In the genomic region with DNA sequence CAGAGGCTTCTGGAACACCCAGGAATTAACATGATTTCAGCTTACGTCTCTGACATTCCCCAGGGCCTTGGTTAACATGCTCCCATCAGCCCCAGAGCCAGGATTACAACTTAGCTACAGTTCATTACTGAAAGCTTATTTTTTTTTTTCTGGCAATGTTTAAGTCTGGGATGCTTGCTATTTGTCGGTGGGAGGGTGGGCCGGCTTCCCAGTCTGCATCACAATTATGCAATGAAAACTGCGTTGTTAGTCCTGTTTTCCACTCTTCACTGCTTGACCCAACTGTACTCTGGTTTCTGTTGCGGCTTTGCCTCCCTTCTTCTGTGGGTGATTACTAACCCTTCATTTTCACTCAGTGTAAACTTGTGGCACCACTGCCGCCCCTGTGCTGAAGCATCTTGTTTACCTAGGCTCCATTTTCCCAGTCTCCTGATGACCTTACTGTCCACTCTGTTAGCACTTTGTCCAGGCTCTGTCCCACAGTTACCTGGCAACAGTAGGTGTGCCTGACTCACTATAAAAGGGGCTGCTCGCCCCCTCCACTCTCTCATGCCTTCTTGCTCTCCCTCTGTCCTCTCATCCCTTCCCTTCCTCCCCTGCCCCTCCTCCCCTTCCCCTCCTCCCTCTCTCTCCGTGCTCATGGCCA, we compare ENCODE assay signal across 10 mouse cellular contexts. TPM values are rescaled to one million over a fixed set of nuclear protein-coding genes. Genes with fewer than 3 reads are reported as not detected.
A peak's percentile ranks its signal among the peaks of the same experiment; 100 is the strongest.
DNase-seq lines count a peak whose midpoint lies in the region; ATAC-seq and TF ChIP-seq lines count a peak whose summit lies in the region.
"Had no signal": no experiment of that assay in that cellular context is flagged by ENCODE, and none has a peak within 500 bp of the region (broad histone marks: within the 10 kb centered on the region; RNA-seq: fewer than 3 reads in every experiment).

No protein-coding gene starts in this region.

- H3K9ac ChIP-seq in forebrain, embryonic 14.5 days (ENCODE audit: low read length), result no peak overlapping the region
- no peak overlapping the region for H3K9ac ChIP-seq in forebrain, embryonic 12.5 days
- peak overlapping the region; percentile 8; the same call in 1 of the 2 replicates for H3K9ac ChIP-seq in lung, embryonic 16.5 days (ENCODE audit: low read length)
- peak overlapping the region; percentile 9; the same call in 1 of the 2 replicates for H3K9ac ChIP-seq in liver, embryonic 12.5 days
- H3K9ac ChIP-seq: limb, embryonic 15.5 days had no signal

- peak; percentile 52; the same call in 1 of the 2 replicates for ATAC-seq in forebrain, embryonic 14.5 days
- no peak for ATAC-seq in forebrain, embryonic 12.5 days (ENCODE audit: low FRiP score)
- ATAC-seq in lung, embryonic 16.5 days (ENCODE audit: low read depth), result peak; percentile 76
- peak; percentile 47 for ATAC-seq in liver, embryonic 12.5 days

- DNase-seq in forebrain, embryonic 14.5 days (ENCODE audit: low spot score), result peak; percentile 68
- no peak for DNase-seq in lung, adult 2 months
- no peak for DNase-seq in neural tube, embryonic 10.5 days (ENCODE audit: extremely low spot score, low spot score)
- no peak for DNase-seq in thymus, postnatal 10 days (ENCODE audit: low spot score in 2 of 2)
- DNase-seq in frontal cortex, postnatal 36 days (ENCODE audit: low spot score in 2 of 2), result no peak
- DNase-seq: cerebellum, adult 9-10 months had no signal

- no peak overlapping the region for H3K4me2 ChIP-seq in forebrain, embryonic 14.5 days (ENCODE audit: low read length)
- no peak overlapping the region for H3K4me2 ChIP-seq in forebrain, embryonic 12.5 days
- no peak overlapping the region for H3K4me2 ChIP-seq in lung, embryonic 16.5 days (ENCODE audit: low read depth, low read length)
- H3K4me2 ChIP-seq in liver, embryonic 12.5 days, result peak overlapping the region; percentile 20
- H3K4me2 ChIP-seq: limb, embryonic 15.5 days had no signal

- no peaks in the 10 kb centered on the region for H3K9me3 ChIP-seq in forebrain, embryonic 14.5 days (replicated peaks; ENCODE audit: control insufficient read depth, low read length)
- no peaks in the 10 kb centered on the region for H3K9me3 ChIP-seq in forebrain, embryonic 12.5 days
- no peaks in the 10 kb centered on the region for H3K9me3 ChIP-seq in lung, embryonic 16.5 days (ENCODE audit: control insufficient read depth, low read length)
- no peaks in the 10 kb centered on the region for H3K9me3 ChIP-seq in liver, embryonic 12.5 days (replicated peaks)
- H3K9me3 ChIP-seq: limb, embryonic 15.5 days had no signal

- H3K36me3 ChIP-seq in forebrain, embryonic 14.5 days (ENCODE audit: control insufficient read depth, insufficient read depth, low read length), result no peaks in the 10 kb centered on the region
- no peaks in the 10 kb centered on the region for H3K36me3 ChIP-seq in forebrain, embryonic 12.5 days (replicated peaks)
- no peaks in the 10 kb centered on the region for H3K36me3 ChIP-seq in lung, embryonic 16.5 days (ENCODE audit: control insufficient read depth, insufficient read depth, low read length)
- no peaks in the 10 kb centered on the region for H3K36me3 ChIP-seq in liver, embryonic 12.5 days
- H3K36me3 ChIP-seq: limb, embryonic 15.5 days had no signal

- H3K27ac ChIP-seq in forebrain, embryonic 14.5 days (ENCODE audit: low read depth, low read length), result no peak overlapping the region; the same call in 1 of the 2 replicates
- H3K27ac ChIP-seq in forebrain, embryonic 12.5 days, result no peak overlapping the region
- peak overlapping the region; percentile 37 for H3K27ac ChIP-seq in lung, embryonic 16.5 days (ENCODE audit: low read length)
- peak overlapping the region; percentile 49 for H3K27ac ChIP-seq in liver, embryonic 12.5 days
- H3K27ac ChIP-seq: limb, embryonic 15.5 days had no signal

- WGBS in forebrain, embryonic 14.5 days, result 38% methylated on average over 8 of the region's 8 CpGs
- WGBS in forebrain, embryonic 12.5 days, result 57% methylated on average over 8 of the region's 8 CpGs
- WGBS in lung, embryonic 16.5 days, result 32% methylated on average over 8 of the region's 8 CpGs
- WGBS in lung, adult 2 months, result 55% methylated on average over 8 of the region's 8 CpGs
- 65% methylated on average over 8 of the region's 8 CpGs for WGBS in liver, embryonic 12.5 days (ENCODE audit: insufficient replicate concordance)

- H3K27me3 ChIP-seq in forebrain, embryonic 14.5 days (replicated peaks; ENCODE audit: control insufficient read depth, insufficient read depth, low read length), result no peaks in the 10 kb centered on the region
- no peaks in the 10 kb centered on the region for H3K27me3 ChIP-seq in forebrain, embryonic 12.5 days
- no peaks in the 10 kb centered on the region for H3K27me3 ChIP-seq in lung, embryonic 16.5 days (ENCODE audit: control insufficient read depth, insufficient read depth, low read depth, low read length)
- H3K27me3 ChIP-seq in liver, embryonic 12.5 days (replicated peaks), result no peaks in the 10 kb centered on the region
- H3K27me3 ChIP-seq: limb, embryonic 15.5 days had no signal

- H3K4me3 ChIP-seq in forebrain, embryonic 14.5 days (ENCODE audit: low read depth, low read length), result no peak overlapping the region
- no peak overlapping the region for H3K4me3 ChIP-seq in forebrain, embryonic 12.5 days (replicated peaks)
- H3K4me3 ChIP-seq in lung, embryonic 16.5 days (ENCODE audit: low read length), result no peak overlapping the region
- H3K4me3 ChIP-seq in lung, adult 2 months (replicated peaks; ENCODE audit: extremely low read depth, low read depth, low read length), result no peak overlapping the region
- H3K4me3 ChIP-seq in liver, embryonic 12.5 days, result no peak overlapping the region
- H3K4me3 ChIP-seq: limb, embryonic 15.5 days had no signal

- no peak for TF ChIP-seq POLR2A in lung, adult 2 months (IDR thresholded peaks at IDR 0.05; ENCODE audit: borderline replicate concordance, extremely low read depth, low read depth, low read length)

- peaks cover 3% of the 10 kb centered on the region; the same call in 1 of the 2 replicates for H3K4me1 ChIP-seq in forebrain, embryonic 14.5 days (ENCODE audit: control insufficient read depth, insufficient read depth, low read length)
- H3K4me1 ChIP-seq in forebrain, embryonic 12.5 days, result peaks cover 21% of the 10 kb centered on the region
- H3K4me1 ChIP-seq in lung, embryonic 16.5 days (replicated peaks; ENCODE audit: control insufficient read depth, insufficient read depth, low read length), result peaks cover 7% of the 10 kb centered on the region
- no peaks in the 10 kb centered on the region for H3K4me1 ChIP-seq in lung, adult 2 months (ENCODE audit: control insufficient read depth, insufficient read depth, low read length)
- peaks cover 59% of the 10 kb centered on the region for H3K4me1 ChIP-seq in liver, embryonic 12.5 days

- TF ChIP-seq CTCF in lung, adult 2 months (IDR thresholded peaks at IDR 0.05; ENCODE audit: insufficient read depth, low read length), result no peak

RNA-seq across cellular contexts. Expression of gene Selenof, which starts 41.6 kb away (rescaled TPM):
- polyA plus RNA-seq in forebrain, embryonic 14.5 days (2014; fragmentation: Nextera tagmentation; extraction: Ambion mirVana), result 518 and 577 TPM in 2 replicates
- 467 and 480 TPM in 2 replicates for polyA plus RNA-seq in forebrain, embryonic 12.5 days (2016; fragmentation: Nextera tagmentation; extraction: Ambion mirVana)
- 756 and 782 TPM in 2 replicates for polyA plus RNA-seq in lung, embryonic 16.5 days (2015; fragmentation: Nextera tagmentation; extraction: Ambion mirVana)
- polyA plus RNA-seq in lung, adult 2 months (2012; rRNA removed), result 228 and 245 TPM in 2 replicates
- polyA plus RNA-seq in liver, embryonic 12.5 days (2016; fragmentation: Nextera tagmentation; extraction: Ambion mirVana), result 307 and 317 TPM in 2 replicates

RNA-seq across cellular contexts. Expression of gene Hs2st1, which starts 41.8 kb away (rescaled TPM):
- 18.3 and 18.6 TPM in 2 replicates for polyA plus RNA-seq in forebrain, embryonic 14.5 days (2014; fragmentation: Nextera tagmentation; extraction: Ambion mirVana)
- 35.7 and 39.1 TPM in 2 replicates for polyA plus RNA-seq in forebrain, embryonic 12.5 days (2016; fragmentation: Nextera tagmentation; extraction: Ambion mirVana)
- polyA plus RNA-seq in lung, embryonic 16.5 days (2015; fragmentation: Nextera tagmentation; extraction: Ambion mirVana), result 10.9 and 14.5 TPM in 2 replicates
- polyA plus RNA-seq in lung, adult 2 months (2012; rRNA removed), result 26.2 and 28.4 TPM in 2 replicates
- polyA plus RNA-seq in liver, embryonic 12.5 days (2016; fragmentation: Nextera tagmentation; extraction: Ambion mirVana), result 6.0 and 6.3 TPM in 2 replicates

Comparison
In these comparisons a context has a peak if more than half of its experiments do, and no peak if none do; other contexts are left out.
1. H3K27ac ChIP-seq: peak in lung, embryonic 16.5 days (single experiment) and liver, embryonic 12.5 days (single experiment); none in forebrain, embryonic 14.5 days (single experiment) and forebrain, embryonic 12.5 days (single experiment).
2. H3K9ac ChIP-seq: peak in lung, embryonic 16.5 days (single experiment) and liver, embryonic 12.5 days (single experiment); none in forebrain, embryonic 14.5 days (single experiment) and forebrain, embryonic 12.5 days (single experiment).